Mouse (Mus musculus): ENCODE results near the gene Dock3. TPM values are rescaled to one million over a fixed set of nuclear protein-coding genes. Genes with fewer than 3 reads are reported as not detected.
"Not testable (repeated sequence)": the region's sequence is repeated elsewhere in the genome, so short reads cannot be mapped to it uniquely, and the experiment has no call there.

Dock3 gene
- polyA plus RNA-seq, 1 experiment from 2014 or later, result 23.4 TPM

- whole genome bisulfite sequencing, result 22% methylated on average over 3 of the region's 3 CpGs
- Histone ChIP-seq H3K4me3 (no peak overlapping the region), H3K9me3 (no peaks in the 10 kb centered on the region), H3K4me1 (replicated peaks) (no peaks in the 10 kb centered on the region), H3K36me3 (0 out of 2 replicates have a peak, but pooled peaks cover 5% of the 10 kb centered on the region), H3K27ac (no peak overlapping the region), H3K4me2 (no peak overlapping the region), H3K9ac (no peak overlapping the region), H3K27me3 (no peaks in the 10 kb centered on the region)
- no peak for ATAC-seq (ENCODE audit: low FRiP score)
Observed at GRCm38 (mm10) chr9:107164825-107165224, 66.9 kb downstream of the Dock3 start.

DNA sequence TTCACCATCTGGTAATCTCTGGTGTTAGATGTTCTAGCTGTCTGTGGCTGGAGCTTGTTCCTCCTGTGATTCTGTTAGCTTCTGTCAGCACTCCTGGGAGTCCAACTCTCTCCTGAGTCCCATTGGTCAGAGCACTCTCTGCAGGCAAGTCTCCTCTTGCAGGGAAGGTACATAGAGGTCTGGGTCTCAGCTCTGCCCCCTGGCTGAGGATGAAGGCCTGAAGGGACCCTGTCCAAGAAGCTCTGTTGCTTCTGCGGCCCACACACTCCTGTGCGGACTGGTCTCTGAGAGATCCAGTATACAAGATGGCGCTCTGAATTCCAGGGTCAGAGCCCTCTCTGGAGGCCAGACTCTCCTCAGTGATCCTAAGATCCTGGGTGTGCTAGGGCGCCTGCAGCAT is 75.3 kb downstream of the Dock3 start:
- WGBS, result 86% methylated on average over 4 of the region's 4 CpGs
- H3K27ac ChIP-seq; H3K9me3 ChIP-seq; H3K9ac ChIP-seq; H3K4me3 ChIP-seq; H3K4me2 ChIP-seq; H3K27me3 ChIP-seq; H3K4me1 ChIP-seq (replicated peaks); ATAC-seq (ENCODE audit: low FRiP score); H3K36me3 ChIP-seq: not testable (repeated sequence)

- Histone ChIP-seq H3K9ac (no peak overlapping the region), H3K4me2 (no peak overlapping the region), H3K27me3 (no peaks in the 10 kb centered on the region), H3K4me1 (replicated peaks) (no peaks in the 10 kb centered on the region), H3K27ac (no peak overlapping the region), H3K9me3 (no peaks in the 10 kb centered on the region), H3K4me3 (no peak overlapping the region), H3K36me3 (no peaks in the 10 kb centered on the region)
- ATAC-seq (ENCODE audit: low FRiP score), result no peak
- WGBS, result 83% methylated on average over 3 of the region's 3 CpGs
Observed at GRCm38 (mm10) chr9:107112791-107113190, 118.9 kb downstream of the Dock3 start.

- Histone ChIP-seq H3K36me3 (no peaks in the 10 kb centered on the region), H3K4me2 (no peak overlapping the region), H3K27me3 (no peaks in the 10 kb centered on the region), H3K4me3 (no peak overlapping the region), H3K9ac (no peak overlapping the region), H3K27ac (no peak overlapping the region), H3K9me3 (no peaks in the 10 kb centered on the region), H3K4me1 (replicated peaks) (no peaks in the 10 kb centered on the region)
- WGBS, result 66% methylated on average over 2 of the region's 2 CpGs
- ATAC-seq (ENCODE audit: low FRiP score), result no peak
Observed at GRCm38 (mm10) chr9:107112056-107112455, 119.7 kb downstream of the Dock3 start.

- H3K4me1 ChIP-seq (replicated peaks), result no peaks in the 10 kb centered on the region
- H3K27me3 ChIP-seq, result no peaks in the 10 kb centered on the region
- H3K27ac ChIP-seq, result no peak overlapping the region
- no peak for ATAC-seq (ENCODE audit: low FRiP score)
- no peaks in the 10 kb centered on the region for H3K36me3 ChIP-seq
- H3K4me3 ChIP-seq, result no peak overlapping the region
- no peak overlapping the region for H3K4me2 ChIP-seq
- H3K9ac ChIP-seq, result no peak overlapping the region
- no peaks in the 10 kb centered on the region for H3K9me3 ChIP-seq
- WGBS, result 81% methylated on average over 6 of the region's 6 CpGs
Observed at GRCm38 (mm10) chr9:107099487-107099886, 132.2 kb downstream of the Dock3 start.

DNA sequence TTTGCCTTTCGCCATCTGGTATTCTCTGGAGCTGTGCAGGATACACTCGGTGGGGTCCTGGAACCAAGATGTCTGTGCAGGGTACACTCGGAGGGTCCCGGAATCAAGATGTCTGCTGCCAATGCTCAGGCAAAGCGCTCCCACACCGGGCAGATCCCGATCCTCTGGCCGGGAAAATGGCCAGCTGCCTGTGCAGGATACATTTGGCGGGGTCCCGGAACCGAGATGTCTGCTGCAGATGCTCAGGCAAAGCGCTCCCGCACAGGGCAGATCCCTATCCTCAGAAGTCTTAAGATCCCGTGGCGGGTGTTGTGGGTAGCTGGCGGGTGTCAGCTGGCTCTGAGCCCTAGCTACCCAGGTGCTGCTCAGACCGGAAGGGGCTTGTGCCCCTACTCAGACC is 142.3 kb downstream of the Dock3 start:
- not testable (repeated sequence) for H3K4me2 ChIP-seq; H3K4me3 ChIP-seq; H3K27me3 ChIP-seq; H3K4me1 ChIP-seq (replicated peaks); H3K27ac ChIP-seq; H3K9ac ChIP-seq; H3K9me3 ChIP-seq; ATAC-seq (ENCODE audit: low FRiP score); H3K36me3 ChIP-seq
- WGBS, result 77% methylated on average over 17 of the region's 17 CpGs

DNA sequence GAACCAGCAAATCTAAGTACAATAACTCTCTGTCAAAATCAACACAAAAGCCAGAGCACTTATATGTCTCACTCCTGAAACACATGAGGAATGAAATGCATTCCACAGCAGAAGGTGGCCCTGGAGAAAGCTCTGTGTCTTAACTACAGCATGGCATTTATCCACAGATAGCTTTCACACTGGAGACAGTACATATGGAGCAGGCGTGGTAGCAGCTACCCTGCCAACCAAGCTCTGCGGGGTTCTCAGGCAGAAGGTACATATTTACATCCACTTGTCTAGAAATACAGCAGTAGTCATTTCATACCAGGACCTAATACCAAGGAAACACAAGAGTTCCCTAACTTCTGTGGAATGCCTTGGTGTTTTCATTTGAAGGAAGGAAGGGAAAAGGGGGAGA is 144.2 kb downstream of the Dock3 start:
- Histone ChIP-seq H3K4me2 (no peak overlapping the region), H3K36me3 (no peaks in the 10 kb centered on the region), H3K27me3 (no peaks in the 10 kb centered on the region), H3K9ac (no peak overlapping the region), H3K4me3 (no peak overlapping the region), H3K27ac (no peak overlapping the region), H3K4me1 (replicated peaks) (0 out of 2 replicates have a peak, but pooled peaks cover 2% of the 10 kb centered on the region), H3K9me3 (no peaks in the 10 kb centered on the region)
- no peak for ATAC-seq (ENCODE audit: low FRiP score)
- WGBS, result 90% methylated on average over 2 of the region's 2 CpGs

- no peak overlapping the region for H3K4me3 ChIP-seq
- no peaks in the 10 kb centered on the region for H3K27me3 ChIP-seq
- H3K9me3 ChIP-seq, result no peaks in the 10 kb centered on the region
- H3K9ac ChIP-seq, result no peak overlapping the region
- no peak overlapping the region for H3K4me2 ChIP-seq
- H3K36me3 ChIP-seq, result no peaks in the 10 kb centered on the region
- no peak for ATAC-seq (ENCODE audit: low FRiP score)
- no peak overlapping the region for H3K27ac ChIP-seq
- no peaks in the 10 kb centered on the region for H3K4me1 ChIP-seq (replicated peaks)
- WGBS, result 97% methylated on average over 2 of the region's 2 CpGs
Observed at GRCm38 (mm10) chr9:107037947-107038346, 193.8 kb downstream of the Dock3 start.

DNA sequence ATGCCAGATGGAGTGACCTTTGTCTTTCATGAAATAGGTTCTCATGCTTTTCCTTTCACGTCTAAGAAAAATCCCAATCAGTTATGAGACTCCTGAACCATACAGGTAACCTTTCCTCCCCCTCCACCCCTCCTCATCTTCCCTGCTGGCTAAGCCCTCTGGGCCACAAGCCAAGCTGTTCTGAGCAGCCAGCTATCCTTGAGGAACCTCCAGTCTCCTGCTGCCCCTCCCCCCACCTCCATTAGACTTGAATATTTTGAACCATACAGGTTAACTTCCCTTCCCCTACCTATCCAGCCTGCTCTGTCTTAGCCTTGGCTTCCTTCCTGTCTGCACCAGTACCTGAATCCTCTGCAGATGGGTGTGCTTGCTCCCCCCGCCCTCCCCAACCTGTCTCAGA is 204.1 kb downstream of the Dock3 start:
- WGBS, result 74% methylated on average over 2 of the region's 2 CpGs
- Histone ChIP-seq H3K9me3 (no peaks in the 10 kb centered on the region), H3K27me3 (no peaks in the 10 kb centered on the region), H3K4me2 (no peak overlapping the region), H3K36me3 (peaks cover 3% of the 10 kb centered on the region), H3K4me3 (no peak overlapping the region), H3K4me1 (replicated peaks) (no peaks in the 10 kb centered on the region), H3K9ac (no peak overlapping the region), H3K27ac (no peak overlapping the region)
- ATAC-seq (ENCODE audit: low FRiP score), result no peak

- no peaks in the 10 kb centered on the region for H3K9me3 ChIP-seq
- WGBS, result 88% methylated on average over 4 of the region's 4 CpGs
- ATAC-seq (ENCODE audit: low FRiP score), result no peak
Observed at GRCm38 (mm10) chr9:107009841-107010240, 221.9 kb downstream of the Dock3 start.

GRCm38 (mm10) chr9:107003187-107003586 is 228.5 kb downstream of the Dock3 start:
- H3K27ac ChIP-seq, result no peak overlapping the region

More at GRCm38 (mm10) chr9:107009841-107010240, 221.9 kb downstream of the Dock3 start:
- H3K9ac ChIP-seq, result no peak overlapping the region
- H3K36me3 ChIP-seq, result no peaks in the 10 kb centered on the region
- H3K4me1 ChIP-seq (replicated peaks), result no peaks in the 10 kb centered on the region
- no peak overlapping the region for H3K27ac ChIP-seq
- H3K27me3 ChIP-seq, result no peaks in the 10 kb centered on the region
- H3K4me2 ChIP-seq, result no peak overlapping the region
- H3K4me3 ChIP-seq, result no peak overlapping the region

GRCm38 (mm10) chr9:106970742-106971141 is 261.0 kb downstream of the Dock3 start:
- H3K4me3 ChIP-seq, result no peak overlapping the region
- WGBS, result 70% methylated on average over 3 of the region's 3 CpGs

More at GRCm38 (mm10) chr9:107003187-107003586, 228.5 kb downstream of the Dock3 start:
- no peak for ATAC-seq (ENCODE audit: low FRiP score)
- H3K4me2 ChIP-seq, result no peak overlapping the region
- H3K4me3 ChIP-seq, result no peak overlapping the region
- 94% methylated on average over 2 of the region's 2 CpGs for WGBS
- no peaks in the 10 kb centered on the region; the same call in 1 of the 2 replicates for H3K36me3 ChIP-seq
- no peaks in the 10 kb centered on the region for H3K4me1 ChIP-seq (replicated peaks)
- no peaks in the 10 kb centered on the region for H3K9me3 ChIP-seq
- H3K9ac ChIP-seq, result no peak overlapping the region
- H3K27me3 ChIP-seq, result no peaks in the 10 kb centered on the region

DNA sequence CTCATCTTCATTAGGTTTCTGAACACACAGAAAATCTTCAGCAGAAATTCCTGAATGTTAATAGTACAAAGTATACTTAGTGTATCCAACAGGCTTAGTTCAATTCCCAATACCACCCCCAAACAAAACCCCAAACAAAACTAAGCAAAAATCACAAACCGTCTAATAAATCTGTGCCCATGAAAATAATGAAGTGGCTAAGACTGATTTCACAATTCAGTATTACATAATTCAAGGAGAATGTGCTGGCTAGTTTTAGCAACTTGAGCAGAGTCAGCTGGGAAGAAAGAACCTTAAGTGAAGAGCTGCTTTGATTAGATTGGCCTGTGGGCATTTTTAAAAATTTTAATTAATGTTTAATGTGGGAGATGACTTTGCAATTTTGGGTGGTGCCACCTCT is 273.3 kb downstream of the Dock3 start:
- no peak overlapping the region for H3K27ac ChIP-seq
- no peaks in the 10 kb centered on the region for H3K27me3 ChIP-seq
- H3K9me3 ChIP-seq, result no peaks in the 10 kb centered on the region
- no peak overlapping the region for H3K9ac ChIP-seq
- no peak overlapping the region for H3K4me2 ChIP-seq
- WGBS, result 95% methylated on average over 1 of the region's 1 CpGs
- no peaks in the 10 kb centered on the region for H3K4me1 ChIP-seq (replicated peaks)
- peaks cover 38% of the 10 kb centered on the region for H3K36me3 ChIP-seq
- no peak for ATAC-seq (ENCODE audit: low FRiP score)
- no peak overlapping the region for H3K4me3 ChIP-seq

More at GRCm38 (mm10) chr9:106970742-106971141, 261.0 kb downstream of the Dock3 start:
- Histone ChIP-seq H3K4me1 (replicated peaks) (no peaks in the 10 kb centered on the region), H3K9ac (no peak overlapping the region), H3K27ac (no peak overlapping the region), H3K27me3 (no peaks in the 10 kb centered on the region), H3K9me3 (no peaks in the 10 kb centered on the region), H3K36me3 (peaks cover 29% of the 10 kb centered on the region), H3K4me2 (no peak overlapping the region)
- no peak for ATAC-seq (ENCODE audit: low FRiP score)
